Mouse (Mus musculus) liver, postnatal 0 days (tissue): ENCODE measurements at regions not wholly inside any gene's neighbourhood (a gene's known extent, or its start where the extent isn't known, plus 50 kb on each side); places are given as distances from the start of the nearest gene placed in this dataset.
"Not testable (repeated sequence)": the region's sequence is repeated elsewhere in the genome, so short reads cannot be mapped to it uniquely, and the experiment has no call there.

ENCODE experiments used
- CTCF ChIP-seq: sonication (generic); IDR thresholded peaks from 2 replicates; pipeline ENCODE4 v1.5.1; 2016; ENCODE audit warnings: antibody characterized with exemption, low read depth
- EP300 ChIP-seq: IDR thresholded peaks from 2 replicates; pipeline ENCODE4 v1.6.1; 2016; ENCODE audit warnings: antibody characterized with exemption, low read depth, mild to moderate bottlenecking

- TF ChIP-seq CTCF: not testable (repeated sequence)
- peak; percentile 71 for TF ChIP-seq EP300
Observed at GRCm38 (mm10) chr7:106529433-106530102, 150.8 kb downstream of the Olfr693 start.
